Mouse (Mus musculus) stomach, postnatal 0 days (tissue): Measurements from ENCODE around the gene Zc3h18.

Experiments used
- CTCF ChIP-seq: IDR thresholded peaks from 2 replicates; pipeline ENCODE4 v1.5.1; 2016; ENCODE audit warnings: antibody characterized with exemption, low read depth, mild to moderate bottlenecking, moderate library complexity
- EP300 ChIP-seq: optimal IDR thresholded peaks from 2 replicates; pipeline ENCODE3; 2016; ENCODE audit warnings: antibody characterized with exemption

- TF ChIP-seq EP300 (no peak), CTCF (no peak)
These were observed 46.8 kb downstream of the Zc3h18 start for GRCm38 (mm10) chr8:122423217-122423616.
